Mouse (Mus musculus) myocyte (in vitro differentiated cells): Measurements from ENCODE around the gene Tmc7. TPM values are rescaled to one million over a fixed set of nuclear protein-coding genes. Genes with fewer than 3 reads are reported as not detected.

Source experiments
- H3K27me3 ChIP-seq: one replicate; pipeline ENCODE4 v1.6.1; 2011; ENCODE audit not compliant: control insufficient read depth, insufficient read depth, insufficient read length
- H3K36me3 ChIP-seq: one replicate; pipeline ENCODE4 v1.6.1; 2011; ENCODE audit not compliant: control insufficient read depth, insufficient read depth
- H3K4me2 ChIP-seq: one replicate; pipeline ENCODE4 v1.6.1; 2011; ENCODE audit warnings: low read depth, control low read depth
- H3K4me3 ChIP-seq: one replicate; pipeline ENCODE4 v1.5.1; 2011; ENCODE audit warnings: mild to moderate bottlenecking, control low read depth, moderate library complexity
- H3K79me2 ChIP-seq: one replicate; pipeline ENCODE4 v1.6.1; 2011; ENCODE audit not compliant: control insufficient read depth, insufficient read depth
- H3ac ChIP-seq: one replicate; pipeline ENCODE4 v1.6.1; 2011; ENCODE audit not compliant: control insufficient read depth, insufficient read length
- CEBPB ChIP-seq: IDR thresholded peaks from 2 replicates; pipeline ENCODE4 v1.6.1; 2011; ENCODE audit warnings: mild to moderate bottlenecking, moderate library complexity; ENCODE audit not compliant: poor library complexity, insufficient read depth, severe bottlenecking
- E2F4 ChIP-seq: IDR thresholded peaks from one replicate; pipeline ENCODE4 v1.6.1; 2011; ENCODE audit warnings: mild to moderate bottlenecking, control low read depth, moderate library complexity; ENCODE audit not compliant: insufficient read depth
- MAX ChIP-seq: IDR thresholded peaks from one replicate; pipeline ENCODE4 v1.6.1; 2011; ENCODE audit warnings: low read depth, mild to moderate bottlenecking, control low read depth
- MYOD1 ChIP-seq, 3 experiments: IDR thresholded peaks; one replicate each; pipeline ENCODE4 v1.6.1; 2011; ENCODE audit warnings: control low read depth in 2 of 3, low read depth in 2 of 3, mild to moderate bottlenecking in 2 of 3, moderate library complexity in 1 of 3; ENCODE audit not compliant: insufficient read length in 2 of 3, control insufficient read depth in 1 of 3
- MYOG ChIP-seq, 3 experiments: IDR thresholded peaks; one replicate each; pipeline ENCODE4 v1.6.1; 2011; ENCODE audit warnings: control low read depth in 2 of 3, low read depth in 2 of 3, mild to moderate bottlenecking in 2 of 3; ENCODE audit not compliant: insufficient read length in 2 of 3, control insufficient read depth in 1 of 3, insufficient read depth in 1 of 3
- POLR2A ChIP-seq: IDR thresholded peaks from one replicate; pipeline ENCODE4 v1.6.1; 2011; ENCODE audit warnings: low read depth, mild to moderate bottlenecking, control low read depth, moderate library complexity; ENCODE audit not compliant: insufficient read length
- POLR2AphosphoS2 ChIP-seq: IDR thresholded peaks from one replicate; pipeline ENCODE4 v1.6.1; 2011; ENCODE audit warnings: low read depth, control low read depth; ENCODE audit not compliant: insufficient read length
- REST ChIP-seq: IDR thresholded peaks from one replicate; pipeline ENCODE4 v1.6.1; 2011; ENCODE audit warnings: mild to moderate bottlenecking, control low read depth, moderate library complexity; ENCODE audit not compliant: insufficient read depth, insufficient read length
- SRF ChIP-seq: IDR thresholded peaks from one replicate; pipeline ENCODE4 v1.6.1; 2011; ENCODE audit warnings: low read depth; ENCODE audit not compliant: control insufficient read depth, insufficient read length
- TCF12 ChIP-seq: IDR thresholded peaks from one replicate; pipeline ENCODE4 v1.6.1; 2011; ENCODE audit warnings: mild to moderate bottlenecking, control low read depth; ENCODE audit not compliant: poor library complexity, insufficient read depth, severe bottlenecking
- TCF3 ChIP-seq: IDR thresholded peaks from one replicate; pipeline ENCODE4 v1.6.1; 2011; ENCODE audit warnings: low read depth, control low read depth; ENCODE audit not compliant: insufficient read length
- USF1 ChIP-seq: IDR thresholded peaks from one replicate; pipeline ENCODE4 v1.6.1; 2011; ENCODE audit warnings: low read depth, mild to moderate bottlenecking, control low read depth, moderate library complexity
- polyA plus RNA-seq: library from polyadenylated mRNA; unstranded; fragments of >200 nt; fragmentation: generic; extraction: Trizol; gene quantifications from one replicate; pipeline ENCODE4 v1.2.1, GENCODE M21; 2012; ENCODE audit warnings: missing spikeins

The Tmc7 gene
- polyA plus RNA-seq, 1 experiment, result 0.02 TPM

- H3K36me3 ChIP-seq, result no peaks in the 10 kb centered on the region
- no peak overlapping the region for H3K4me3 ChIP-seq
- H3K4me2 ChIP-seq, result no peak overlapping the region
- H3ac ChIP-seq, result no peak overlapping the region
- H3K79me2 ChIP-seq, result no peaks in the 10 kb centered on the region
- TF ChIP-seq CEBPB (0 out of 2 replicates have a peak, but pooled peaks have one; percentile 12), USF1 (no peak)
- H3K27me3 ChIP-seq, result peaks cover 6% of the 10 kb centered on the region
Observed at GRCm38 (mm10) chr7:118590726-118591305, 6.3 kb upstream of the Tmc7 start.

- Histone ChIP-seq H3K79me2 (no peaks in the 10 kb centered on the region), H3ac (no peak overlapping the region), H3K4me2 (no peak overlapping the region), H3K4me3 (no peak overlapping the region), H3K27me3 (peaks cover 11% of the 10 kb centered on the region), H3K36me3 (no peaks in the 10 kb centered on the region)
- TF ChIP-seq MYOD1 (IDR thresholded peaks at IDR 0.05; ENCODE audit: control insufficient read depth in 1 of 3, insufficient read length in 2 of 3, low read depth in 2 of 3) (peak in 1 of 3 experiments; percentile 14), USF1 (no peak)
Observed at GRCm38 (mm10) chr7:118585856-118586255, 1.3 kb upstream of the Tmc7 start.

- H3K4me3 ChIP-seq, result no peak overlapping the region
- no peak overlapping the region for H3ac ChIP-seq
- no peaks in the 10 kb centered on the region for H3K36me3 ChIP-seq
- TF ChIP-seq TCF12 (no peak), POLR2A (no peak), POLR2AphosphoS2 (no peak), SRF (no peak), MYOG (IDR thresholded peaks at IDR 0.05; ENCODE audit: control insufficient read depth in 1 of 3, insufficient read depth in 1 of 3, insufficient read length in 2 of 3, low read depth in 2 of 3) (no peak), MAX (no peak), USF1 (no peak), MYOD1 (IDR thresholded peaks at IDR 0.05; ENCODE audit: control insufficient read depth in 1 of 3, insufficient read length in 2 of 3, low read depth in 2 of 3) (no peak), TCF3 (no peak), E2F4 (no peak), REST (no peak), CEBPB (no peak)
- no peak overlapping the region for H3K4me2 ChIP-seq
- peaks cover 11% of the 10 kb centered on the region for H3K27me3 ChIP-seq
- H3K79me2 ChIP-seq, result no peaks in the 10 kb centered on the region
Observed at GRCm38 (mm10) chr7:118584926-118585325, 390 bp upstream of the Tmc7 start.

GRCm38 (mm10) chr7:118583821-118584220 lies 715 bp downstream of the Tmc7 start:
- no peaks in the 10 kb centered on the region for H3K79me2 ChIP-seq
- H3K4me3 ChIP-seq, result no peak overlapping the region
- peaks cover 11% of the 10 kb centered on the region for H3K27me3 ChIP-seq
- no peaks in the 10 kb centered on the region for H3K36me3 ChIP-seq
- H3ac ChIP-seq, result no peak overlapping the region
- no peak overlapping the region for H3K4me2 ChIP-seq
- TF ChIP-seq E2F4, result no peak
- TF ChIP-seq MYOG (IDR thresholded peaks at IDR 0.05; ENCODE audit: control insufficient read depth in 1 of 3, insufficient read depth in 1 of 3, insufficient read length in 2 of 3, low read depth in 2 of 3), result no peak
- no peak for TF ChIP-seq MAX
- no peak for TF ChIP-seq POLR2AphosphoS2
- no peak for TF ChIP-seq MYOD1 (IDR thresholded peaks at IDR 0.05; ENCODE audit: control insufficient read depth in 1 of 3, insufficient read length in 2 of 3, low read depth in 2 of 3)
- no peak for TF ChIP-seq USF1
- TF ChIP-seq CEBPB, result no peak
- no peak for TF ChIP-seq SRF
- TF ChIP-seq REST, result no peak
- no peak for TF ChIP-seq TCF12
- no peak for TF ChIP-seq TCF3
- TF ChIP-seq POLR2A, result no peak

GRCm38 (mm10) chr7:118579938-118580337 lies 4.6 kb downstream of the Tmc7 start:
- no peak for TF ChIP-seq POLR2A
- peaks cover 10% of the 10 kb centered on the region for H3K27me3 ChIP-seq
- H3K4me2 ChIP-seq, result no peak overlapping the region
- H3K4me3 ChIP-seq, result no peak overlapping the region
- no peaks in the 10 kb centered on the region for H3K79me2 ChIP-seq
- H3ac ChIP-seq, result no peak overlapping the region
- H3K36me3 ChIP-seq, result no peaks in the 10 kb centered on the region

GRCm38 (mm10) chr7:118578269-118578668 lies 6.3 kb downstream of the Tmc7 start:
- H3ac ChIP-seq, result no peak overlapping the region
- H3K4me2 ChIP-seq, result no peak overlapping the region
- no peaks in the 10 kb centered on the region for H3K79me2 ChIP-seq
- no peaks in the 10 kb centered on the region for H3K27me3 ChIP-seq
- no peaks in the 10 kb centered on the region for H3K36me3 ChIP-seq
- no peak for TF ChIP-seq MYOG (IDR thresholded peaks at IDR 0.05; ENCODE audit: control insufficient read depth in 1 of 3, insufficient read depth in 1 of 3, insufficient read length in 2 of 3, low read depth in 2 of 3)
- TF ChIP-seq TCF12, result no peak
- no peak for TF ChIP-seq POLR2AphosphoS2
- TF ChIP-seq POLR2A, result no peak
- TF ChIP-seq USF1, result no peak
- TF ChIP-seq MYOD1 (IDR thresholded peaks at IDR 0.05; ENCODE audit: control insufficient read depth in 1 of 3, insufficient read length in 2 of 3, low read depth in 2 of 3), result no peak
- no peak overlapping the region for H3K4me3 ChIP-seq
